Mouse (Mus musculus) T-helper 1 cell (primary cell): Measurements from ENCODE around the gene Vmn2r68.

Experiments used
- in situ Hi-C: fragments of 300-600 bp; cut with MboI, MseI; formaldehyde crosslinking; loops from one replicate; pipeline ENCODE4 v1.15.1; 2025; ENCODE audit warnings: high pct_unique_total_duplicates

The Vmn2r68 gene

DNA sequence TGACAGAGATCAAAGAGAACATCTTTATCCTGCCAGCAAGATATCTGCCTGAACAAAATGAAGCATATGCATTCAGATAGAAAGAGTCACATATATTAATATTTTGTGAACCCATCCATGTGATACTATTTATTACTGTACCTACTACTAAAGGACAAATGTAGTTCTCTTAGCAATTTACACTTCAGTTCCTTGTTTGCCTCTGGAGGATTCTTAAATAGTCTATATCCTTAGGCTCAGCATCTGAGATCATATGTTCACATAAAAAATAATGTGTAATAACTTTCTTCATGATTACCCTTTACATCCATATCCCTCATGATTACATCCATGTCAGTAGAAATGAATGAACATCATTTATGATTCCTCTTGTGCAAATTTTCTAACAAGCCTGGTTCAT is at the start of gene Vmn2r68:
Vmn2r68 (minus strand) TSS at position 101 of the 400 bp plus-strand sequence.
- in situ Hi-C loops: no loop called here
